In genomic region chrX:160164259-160164658, GRCm38 (mm10) we compare ENCODE assay signal across 22 mouse cellular contexts.
"Had no signal": no experiment of that assay in that cellular context is flagged by ENCODE, and none has a peak within 500 bp of the region (broad histone marks: within the 10 kb centered on the region; RNA-seq: fewer than 3 reads in every experiment).

No protein-coding gene starts in this region.

- H3K4me3 ChIP-seq: gastrocnemius, adult 2 months; heart, adult 2 months; heart, embryonic 13.5 days; heart, embryonic 15.5 days; hindbrain, embryonic 10.5 days; hindbrain, embryonic 12.5 days; intestine, embryonic 15.5 days; limb, embryonic 10.5 days; limb, embryonic 12.5 days; liver, embryonic 13.5 days; liver, embryonic 15.5 days had no signal

- DNase-seq: gastrocnemius, adult 2 months; gastrocnemius, postnatal 10 days; heart, adult 2 months; heart, postnatal 4 days; kidney, adult 18-20 months; kidney, adult 8-10 months; kidney, postnatal 10 days; kidney, postnatal 36 days; layer of hippocampus, adult 9-11 months; layer of hippocampus, postnatal 36 days; liver; liver, embryonic 13.5 days; liver, postnatal 0 days had no signal

- H3K9ac ChIP-seq: heart, embryonic 13.5 days; heart, embryonic 15.5 days; hindbrain, embryonic 12.5 days; hindbrain, embryonic 14.5 days; intestine, embryonic 15.5 days; limb, embryonic 12.5 days; liver, embryonic 13.5 days; liver, embryonic 15.5 days; liver, postnatal 0 days had no signal

- H3K27ac ChIP-seq: gastrocnemius, adult 2 months; heart, adult 2 months; heart, embryonic 13.5 days; heart, embryonic 15.5 days; hindbrain, embryonic 10.5 days; hindbrain, embryonic 12.5 days; hindbrain, embryonic 14.5 days; intestine, embryonic 15.5 days; limb, embryonic 10.5 days; limb, embryonic 12.5 days; liver, embryonic 13.5 days; liver, embryonic 15.5 days had no signal

- H3K9me3 ChIP-seq: heart, embryonic 13.5 days; heart, embryonic 15.5 days; hindbrain, embryonic 10.5 days; hindbrain, embryonic 12.5 days; intestine, embryonic 15.5 days; limb, embryonic 10.5 days; limb, embryonic 12.5 days; liver, embryonic 13.5 days; liver, embryonic 15.5 days had no signal

- H3K4me1 ChIP-seq: heart, embryonic 13.5 days; heart, embryonic 15.5 days; hindbrain, embryonic 12.5 days; intestine, embryonic 15.5 days; limb, embryonic 10.5 days; limb, embryonic 12.5 days; liver, embryonic 13.5 days; liver, embryonic 15.5 days had no signal

- H3K36me3 ChIP-seq: heart, embryonic 13.5 days; heart, embryonic 15.5 days; hindbrain, embryonic 10.5 days; hindbrain, embryonic 12.5 days; intestine, embryonic 15.5 days; limb, embryonic 10.5 days; limb, embryonic 12.5 days; liver, embryonic 13.5 days; liver, embryonic 15.5 days had no signal
